Mouse (Mus musculus): ENCODE data around the gene Ezr. TPM values are rescaled to one million over a fixed set of nuclear protein-coding genes. Genes with fewer than 3 reads are reported as not detected.

Gene Ezr
- total RNA-seq, 2 experiments from 2014 or later: 44.2 to 99.7 TPM

Other genes starting within 250 kb of the Ezr start
- 1.2 and 13.1 TPM in 2 replicates for gene Dynlt1c, start 181.1 kb downstream of the Ezr start, total RNA-seq (2014; fragmentation: Nextera tagmentation)
- 3.2 and 5.4 TPM in 2 replicates for gene Dynlt1c, start 181.1 kb downstream of the Ezr start, total RNA-seq (2017)
- gene Dynlt1f, start 126.9 kb downstream of the Ezr start, total RNA-seq (2014; fragmentation: Nextera tagmentation): 117 and 170 TPM in 2 replicates
- gene Dynlt1f, start 126.9 kb downstream of the Ezr start, total RNA-seq (2017): 117 and 150 TPM in 2 replicates
- gene Sytl3, start 123.7 kb downstream of the Ezr start, total RNA-seq (2014; fragmentation: Nextera tagmentation): not detected in 2 replicates
- 0.21 and 0.60 TPM in 2 replicates for gene Sytl3, start 123.7 kb downstream of the Ezr start, total RNA-seq (2017)
- 20.3 and 30.8 TPM in 2 replicates for gene Rsph3b, start 165.9 kb upstream of the Ezr start, total RNA-seq (2014; fragmentation: Nextera tagmentation)
- gene Rsph3b, start 165.9 kb upstream of the Ezr start, total RNA-seq (2017): 34.6 and 35.3 TPM in 2 replicates
- 44.9 and 48.5 TPM in 2 replicates for gene Tagap1, start 178.4 kb upstream of the Ezr start, total RNA-seq (2014; fragmentation: Nextera tagmentation)
- gene Tagap1, start 178.4 kb upstream of the Ezr start, total RNA-seq (2017): 41.5 and 42.2 TPM in 2 replicates
- gene Rnaset2b, start 187.8 kb upstream of the Ezr start, total RNA-seq (2014; fragmentation: Nextera tagmentation): 482 and 536 TPM in 2 replicates
- 929 and 969 TPM in 2 replicates for gene Rnaset2b, start 187.8 kb upstream of the Ezr start, total RNA-seq (2017)
- not detected in 2 replicates for gene Gm49721, start 196.1 kb upstream of the Ezr start, total RNA-seq (2014; fragmentation: Nextera tagmentation)
- gene Gm49721, start 196.1 kb upstream of the Ezr start, total RNA-seq (2017): not detected in 2 replicates
- gene Gm1604a, start 242.8 kb upstream of the Ezr start, total RNA-seq (2014; fragmentation: Nextera tagmentation): 11.8 and 14.1 TPM in 2 replicates
- 4.6 and 5.9 TPM in 2 replicates for gene Gm1604a, start 242.8 kb upstream of the Ezr start, total RNA-seq (2017)

Data from granulocyte monocyte progenitor cell, adult 5-6 weeks (primary cell).